Mouse (Mus musculus) retina, postnatal 7 days (tissue): ENCODE data around the gene Olfr666.
"Not testable (repeated sequence)": the region's sequence is repeated elsewhere in the genome, so short reads cannot be mapped to it uniquely, and the experiment has no call there.

Experiments used
- DNase-seq: peaks from one replicate; pipeline ENCODE4 v3.0.0-alpha.2; 2012; ENCODE audit warnings: low read depth, low spot score

Olfr666 gene

GRCm38 (mm10) chr7:104895852-104896251 lies at the start of gene Olfr666:
TSS of gene Olfr666 (minus strand) at chr7:104895952.
- DNase-seq, result no peak

- no peak for DNase-seq
Measured at GRCm38 (mm10) chr7:104933940-104934339, 38.2 kb upstream of the Olfr666 start, which contains the start of gene Olfr669. TSS of gene Olfr669 (plus strand) at chr7:104934240.

- DNase-seq, result no peak
Measured at GRCm38 (mm10) chr7:104927957-104928356, 32.2 kb upstream of the Olfr666 start, which contains the start of gene Olfr668. TSS of gene Olfr668 (minus strand) at chr7:104928057.

GRCm38 (mm10) chr7:104921382-104921781 lies 25.6 kb upstream of the Olfr666 start, which contains the start of gene Olfr667:
TSS of gene Olfr667 (minus strand) at chr7:104921482.
- no peak for DNase-seq

GRCm38 (mm10) chr7:104877731-104878130 lies 18.0 kb downstream of the Olfr666 start, which contains the start of gene Olfr665:
TSS of gene Olfr665 (plus strand) at chr7:104878031.
- DNase-seq, result no peak

GRCm38 (mm10) chr7:104861381-104861780 lies 34.4 kb downstream of the Olfr666 start:
- DNase-seq, result no peak

- DNase-seq, result no peak
Measured at GRCm38 (mm10) chr7:104857683-104858082, 38.1 kb downstream of the Olfr666 start.

- not testable (repeated sequence) for DNase-seq
Measured at GRCm38 (mm10) chr7:104856709-104857108, 39.0 kb downstream of the Olfr666 start, which contains the start of gene Usp17la. TSS of gene Usp17la (plus strand) at chr7:104857009.

GRCm38 (mm10) chr7:104855248-104855750 lies 40.5 kb downstream of the Olfr666 start:
- DNase-seq, result no peak

GRCm38 (mm10) chr7:104851546-104851945 lies 44.2 kb downstream of the Olfr666 start:
- DNase-seq, result not testable (repeated sequence)

GRCm38 (mm10) chr7:104843731-104844287 lies 51.9 kb downstream of the Olfr666 start:
- DNase-seq, result no peak

GRCm38 (mm10) chr7:104842503-104842902 lies 53.2 kb downstream of the Olfr666 start, which contains the start of gene Usp17lb:
TSS of gene Usp17lb (minus strand) at chr7:104842603.
- DNase-seq, result no peak
